Mouse (Mus musculus): Measurements from ENCODE around the gene Prkar2a. TPM values are rescaled to one million over a fixed set of nuclear protein-coding genes. Genes with fewer than 3 reads are reported as not detected.

The Prkar2a gene
- polyA plus RNA-seq, 1 experiment, result 5.7 TPM

DNA sequence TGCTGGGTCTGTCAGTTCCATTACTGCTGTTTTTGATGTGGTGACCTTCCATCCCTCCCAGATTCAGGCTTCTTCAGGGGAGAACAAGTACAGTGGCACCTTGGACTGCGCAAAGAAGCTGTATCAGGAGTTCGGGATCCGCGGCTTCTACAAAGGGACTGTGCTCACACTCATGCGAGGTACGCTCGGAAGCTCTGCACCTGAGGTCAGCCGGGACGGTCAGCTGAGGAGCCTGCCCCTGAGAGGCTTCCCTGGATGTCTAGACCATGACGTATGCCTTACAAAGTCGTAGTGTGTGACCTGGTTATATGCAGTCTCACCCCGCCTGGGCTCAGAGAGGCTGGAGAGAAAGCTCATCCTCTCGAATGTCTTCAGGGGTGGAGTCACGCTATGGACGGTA is 9.1 kb upstream of the Prkar2a start:
- no peak overlapping the region for H3K4me3 ChIP-seq (ENCODE audit: control insufficient read depth, insufficient read depth, low read length)
- H3K27me3 ChIP-seq (ENCODE audit: control insufficient read depth, insufficient read depth, low read length), result no peaks in the 10 kb centered on the region
- TF ChIP-seq POLR2A (IDR thresholded peaks at IDR 0.05; ENCODE audit: control insufficient read depth, extremely low read depth, insufficient read depth, low read length, poor library complexity), result no peak
- WGBS, result 98% methylated on average over 15 of the region's 15 CpGs
- H3K27ac ChIP-seq (ENCODE audit: control insufficient read depth, insufficient read depth, low read length), result no peak overlapping the region
- H3K4me1 ChIP-seq (replicated peaks; ENCODE audit: control insufficient read depth, insufficient read depth, low read length), result no peaks in the 10 kb centered on the region
- peaks cover 9% of the 10 kb centered on the region; the same call in 1 of the 2 replicates for H3K36me3 ChIP-seq (ENCODE audit: control insufficient read depth, insufficient read depth, low read length)
- no peak for DNase-seq

DNA sequence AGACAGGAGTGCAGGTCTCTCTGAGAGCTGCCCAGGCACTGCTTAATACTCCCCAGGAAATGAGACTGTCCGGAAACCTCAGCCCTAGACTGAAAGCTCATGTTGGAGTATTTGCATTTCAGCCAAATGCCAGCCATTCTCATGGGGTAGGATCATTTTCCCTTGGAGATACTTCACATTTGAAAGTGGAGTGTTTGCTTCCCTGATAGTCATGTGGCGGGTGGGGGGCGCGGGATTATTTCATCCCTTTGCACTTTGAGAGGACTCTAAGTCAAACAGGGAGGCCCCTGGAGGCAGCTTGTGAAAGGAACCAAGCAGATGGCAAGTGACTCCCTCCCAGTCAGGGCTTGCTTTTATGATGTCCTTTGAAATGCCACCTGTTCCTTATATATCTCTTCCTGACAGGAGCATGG is 2.6 kb upstream of the Prkar2a start:
- H3K27ac ChIP-seq (ENCODE audit: control insufficient read depth, insufficient read depth, low read length), result no peak overlapping the region
- 92% methylated on average over 4 of the region's 4 CpGs for WGBS

DNA sequence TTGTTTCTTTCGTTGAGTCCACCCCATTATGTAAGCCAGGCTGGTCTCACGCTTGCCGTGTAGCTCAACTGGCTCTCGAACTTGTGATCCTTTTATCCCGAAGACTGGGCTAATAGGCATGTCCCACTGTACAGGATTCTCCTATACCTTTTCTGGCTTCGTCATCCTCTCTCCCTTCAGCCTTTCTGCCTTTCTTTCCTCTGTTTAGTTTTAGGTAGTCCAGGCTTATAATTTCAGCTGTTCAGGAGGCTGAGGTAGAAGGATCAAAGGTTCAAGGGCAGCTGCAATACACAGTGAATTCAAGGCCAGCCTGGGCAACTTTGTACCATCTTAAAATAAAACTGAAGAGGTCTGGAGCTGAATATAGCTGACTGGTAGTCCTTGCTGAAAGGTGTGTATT is 1.9 kb upstream of the Prkar2a start:
- Histone ChIP-seq H3K27me3 (ENCODE audit: control insufficient read depth, insufficient read depth, low read length) (no peaks in the 10 kb centered on the region; the same call in 1 of the 2 replicates), H3K36me3 (ENCODE audit: control insufficient read depth, insufficient read depth, low read length) (peaks cover 9% of the 10 kb centered on the region; the same call in 1 of the 2 replicates), H3K4me3 (ENCODE audit: control insufficient read depth, insufficient read depth, low read length) (no peak overlapping the region), H3K27ac (ENCODE audit: control insufficient read depth, insufficient read depth, low read length) (no peak overlapping the region), H3K4me1 (replicated peaks; ENCODE audit: control insufficient read depth, insufficient read depth, low read length) (peaks cover 5% of the 10 kb centered on the region; the same call in 1 of the 2 replicates)
- no peak for TF ChIP-seq CTCF (IDR thresholded peaks at IDR 0.05; ENCODE audit: borderline replicate concordance, control insufficient read depth, extremely low read depth, insufficient read depth, low read length, poor library complexity)
- TF ChIP-seq POLR2A (IDR thresholded peaks at IDR 0.05; ENCODE audit: control insufficient read depth, extremely low read depth, insufficient read depth, low read length, poor library complexity), result no peak
- no peak for DNase-seq
- WGBS, result 94% methylated on average over 6 of the region's 6 CpGs

More for the DNA sequence above, 2.6 kb upstream of the Prkar2a start:
- no peak for DNase-seq
- H3K4me3 ChIP-seq (ENCODE audit: control insufficient read depth, insufficient read depth, low read length), result no peak overlapping the region
- H3K36me3 ChIP-seq (ENCODE audit: control insufficient read depth, insufficient read depth, low read length), result peaks cover 9% of the 10 kb centered on the region; the same call in 1 of the 2 replicates
- H3K27me3 ChIP-seq (ENCODE audit: control insufficient read depth, insufficient read depth, low read length), result no peaks in the 10 kb centered on the region
- TF ChIP-seq POLR2A (IDR thresholded peaks at IDR 0.05; ENCODE audit: control insufficient read depth, extremely low read depth, insufficient read depth, low read length, poor library complexity) (no peak), CTCF (IDR thresholded peaks at IDR 0.05; ENCODE audit: borderline replicate concordance, control insufficient read depth, extremely low read depth, insufficient read depth, low read length, poor library complexity) (no peak)
- H3K4me1 ChIP-seq (replicated peaks; ENCODE audit: control insufficient read depth, insufficient read depth, low read length), result peaks cover 2% of the 10 kb centered on the region; the same call in 1 of the 2 replicates

DNA sequence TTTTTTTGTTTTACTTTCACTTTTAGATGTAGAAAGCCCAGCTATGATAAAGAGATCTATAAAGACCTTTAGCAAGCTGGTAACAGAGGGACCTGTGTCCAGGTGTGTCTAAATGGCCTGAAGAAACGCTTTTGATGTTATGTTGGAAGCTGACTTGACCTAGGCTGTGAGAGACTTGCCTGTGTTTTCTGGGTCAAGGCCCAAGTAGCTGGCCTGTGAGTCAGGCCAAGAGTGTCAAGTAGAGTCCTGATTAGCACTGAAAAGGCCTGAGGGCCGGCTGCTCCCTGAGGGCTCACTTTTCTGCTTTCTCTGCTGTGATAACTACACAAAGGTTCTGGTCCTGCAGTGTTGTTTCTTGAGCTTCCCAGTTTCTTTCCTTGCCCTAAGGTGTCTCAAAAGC is 1.4 kb upstream of the Prkar2a start:
- no peak overlapping the region for H3K27ac ChIP-seq (ENCODE audit: control insufficient read depth, insufficient read depth, low read length)
- H3K36me3 ChIP-seq (ENCODE audit: control insufficient read depth, insufficient read depth, low read length), result peaks cover 4% of the 10 kb centered on the region; the same call in 1 of the 2 replicates
- WGBS, result 91% methylated on average over 2 of the region's 2 CpGs
- no peaks in the 10 kb centered on the region; the same call in 1 of the 2 replicates for H3K27me3 ChIP-seq (ENCODE audit: control insufficient read depth, insufficient read depth, low read length)
- DNase-seq, result no peak
- H3K4me1 ChIP-seq (replicated peaks; ENCODE audit: control insufficient read depth, insufficient read depth, low read length), result peaks cover 7% of the 10 kb centered on the region
- TF ChIP-seq CTCF (IDR thresholded peaks at IDR 0.05; ENCODE audit: borderline replicate concordance, control insufficient read depth, extremely low read depth, insufficient read depth, low read length, poor library complexity) (no peak), POLR2A (IDR thresholded peaks at IDR 0.05; ENCODE audit: control insufficient read depth, extremely low read depth, insufficient read depth, low read length, poor library complexity) (no peak)
- no peak overlapping the region for H3K4me3 ChIP-seq (ENCODE audit: control insufficient read depth, insufficient read depth, low read length)

DNA sequence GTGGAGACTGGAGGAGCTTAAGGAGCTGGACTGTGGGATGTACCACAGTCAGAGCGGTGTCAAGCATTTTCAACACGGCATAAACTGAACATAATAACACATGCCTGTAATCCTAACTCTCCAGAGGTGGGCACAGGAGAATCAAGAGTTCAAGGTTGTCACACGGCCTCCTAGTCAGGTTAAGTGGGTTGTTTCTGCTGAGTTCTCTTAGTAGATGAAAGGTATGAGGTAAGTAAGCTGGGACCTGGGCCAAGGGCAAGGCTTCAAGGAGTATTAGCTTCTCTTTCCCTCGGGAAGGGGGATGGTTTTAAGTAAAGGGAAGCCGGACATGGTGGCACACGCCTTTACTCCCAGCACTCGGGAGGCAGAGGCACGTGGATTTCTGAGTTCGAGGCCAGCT is 663 bp upstream of the Prkar2a start:
- Histone ChIP-seq H3K36me3 (ENCODE audit: control insufficient read depth, insufficient read depth, low read length) (no peaks in the 10 kb centered on the region), H3K4me1 (replicated peaks; ENCODE audit: control insufficient read depth, insufficient read depth, low read length) (peaks cover 11% of the 10 kb centered on the region), H3K4me3 (ENCODE audit: control insufficient read depth, insufficient read depth, low read length) (no peak overlapping the region), H3K27ac (ENCODE audit: control insufficient read depth, insufficient read depth, low read length) (no peak overlapping the region), H3K27me3 (ENCODE audit: control insufficient read depth, insufficient read depth, low read length) (no peaks in the 10 kb centered on the region; the same call in 1 of the 2 replicates)
- DNase-seq, result no peak
- WGBS, result 93% methylated on average over 9 of the region's 9 CpGs
- TF ChIP-seq CTCF (IDR thresholded peaks at IDR 0.05; ENCODE audit: borderline replicate concordance, control insufficient read depth, extremely low read depth, insufficient read depth, low read length, poor library complexity) (no peak), POLR2A (IDR thresholded peaks at IDR 0.05; ENCODE audit: control insufficient read depth, extremely low read depth, insufficient read depth, low read length, poor library complexity) (no peak)

DNA sequence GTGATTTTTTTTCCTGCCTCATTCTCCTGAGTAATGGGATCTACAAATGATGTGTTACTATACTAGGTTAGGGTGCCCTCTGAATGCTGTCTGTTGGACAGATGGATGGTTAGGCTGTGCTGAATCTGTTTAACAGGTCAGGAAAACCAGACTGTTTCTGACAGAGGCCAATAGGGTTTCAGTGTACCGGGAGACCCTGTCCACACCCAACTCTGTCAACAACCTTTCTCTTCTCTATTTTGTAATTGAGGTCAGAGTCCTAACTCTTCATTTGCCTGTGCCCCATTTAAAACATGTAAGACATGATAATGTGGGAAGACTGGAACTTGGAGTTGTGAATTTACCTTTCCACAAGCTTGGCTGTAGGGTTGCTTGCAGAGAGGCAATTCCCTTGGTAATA is 879 bp downstream of the Prkar2a start:
- no peak overlapping the region for H3K27ac ChIP-seq (ENCODE audit: control insufficient read depth, insufficient read depth, low read length)
- 94% methylated on average over 1 of the region's 1 CpGs for WGBS
- TF ChIP-seq CTCF (IDR thresholded peaks at IDR 0.05; ENCODE audit: borderline replicate concordance, control insufficient read depth, extremely low read depth, insufficient read depth, low read length, poor library complexity) (no peak), POLR2A (IDR thresholded peaks at IDR 0.05; ENCODE audit: control insufficient read depth, extremely low read depth, insufficient read depth, low read length, poor library complexity) (no peak)
- no peak for DNase-seq
- no peaks in the 10 kb centered on the region for H3K36me3 ChIP-seq (ENCODE audit: control insufficient read depth, insufficient read depth, low read length)
- no peak overlapping the region for H3K4me3 ChIP-seq (ENCODE audit: control insufficient read depth, insufficient read depth, low read length)
- no peaks in the 10 kb centered on the region; the same call in 1 of the 2 replicates for H3K27me3 ChIP-seq (ENCODE audit: control insufficient read depth, insufficient read depth, low read length)
- peaks cover 11% of the 10 kb centered on the region for H3K4me1 ChIP-seq (replicated peaks; ENCODE audit: control insufficient read depth, insufficient read depth, low read length)

DNA sequence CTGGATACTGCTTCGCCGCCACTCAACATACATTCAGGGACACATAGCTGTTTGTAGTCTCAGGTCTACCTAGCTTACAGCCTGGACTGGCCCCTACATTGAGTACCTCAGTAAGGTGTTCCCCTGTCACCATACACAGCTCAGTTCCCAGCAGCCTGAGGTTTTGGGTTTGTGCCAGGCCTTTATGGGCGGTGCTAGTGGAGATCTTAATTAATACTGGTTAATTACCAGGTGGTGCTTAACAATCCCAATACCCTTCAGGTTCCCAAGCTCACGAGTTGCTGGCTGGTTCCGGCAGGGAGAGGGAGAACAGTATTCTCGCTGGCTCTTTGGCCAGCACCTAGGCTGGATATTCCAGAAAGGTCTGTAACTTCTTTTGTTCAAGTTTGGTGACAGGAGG is 1.8 kb downstream of the Prkar2a start:
- TF ChIP-seq POLR2A (IDR thresholded peaks at IDR 0.05; ENCODE audit: control insufficient read depth, extremely low read depth, insufficient read depth, low read length, poor library complexity), result no peak
- TF ChIP-seq CTCF (IDR thresholded peaks at IDR 0.05; ENCODE audit: borderline replicate concordance, control insufficient read depth, extremely low read depth, insufficient read depth, low read length, poor library complexity), result no peak
- no peak overlapping the region for H3K4me3 ChIP-seq (ENCODE audit: control insufficient read depth, insufficient read depth, low read length)
- no peak for DNase-seq
- no peaks in the 10 kb centered on the region; the same call in 1 of the 2 replicates for H3K27me3 ChIP-seq (ENCODE audit: control insufficient read depth, insufficient read depth, low read length)
- H3K36me3 ChIP-seq (ENCODE audit: control insufficient read depth, insufficient read depth, low read length), result no peaks in the 10 kb centered on the region
- H3K27ac ChIP-seq (ENCODE audit: control insufficient read depth, insufficient read depth, low read length), result no peak overlapping the region
- H3K4me1 ChIP-seq (replicated peaks; ENCODE audit: control insufficient read depth, insufficient read depth, low read length), result peaks cover 11% of the 10 kb centered on the region
- 95% methylated on average over 6 of the region's 6 CpGs for WGBS

Measured in thymus, adult 2 months (tissue).